Comparison of ENCODE assay signal across 35 mouse cellular contexts in the genomic region with DNA sequence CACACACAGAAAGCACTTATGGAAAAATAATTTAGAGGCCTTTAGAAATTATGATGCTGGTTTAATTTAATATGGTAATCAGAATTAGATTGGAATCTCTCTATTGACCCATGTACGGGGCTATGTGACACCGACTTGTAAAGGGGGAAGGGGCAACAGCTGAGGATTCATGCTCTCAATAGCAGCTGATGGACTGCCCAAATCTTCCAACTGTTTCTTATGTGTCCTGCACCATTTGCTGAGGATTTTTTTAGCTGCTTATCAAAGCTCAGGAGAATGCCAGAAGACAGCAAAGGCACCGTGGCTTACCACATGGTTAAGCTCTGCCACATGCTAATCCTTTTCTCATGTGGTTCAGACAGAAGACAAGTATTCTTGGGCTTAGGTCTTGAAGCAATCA. TPM values are rescaled to one million over a fixed set of nuclear protein-coding genes. Genes with fewer than 3 reads are reported as not detected.
"Had no signal": no experiment of that assay in that cellular context is flagged by ENCODE, and none has a peak within 500 bp of the region (broad histone marks: within the 10 kb centered on the region; RNA-seq: fewer than 3 reads in every experiment).

No protein-coding gene starts in this region.

- H3K4me3 ChIP-seq: heart, embryonic 10.5 days; heart, embryonic 12.5 days; heart, embryonic 13.5 days; heart, embryonic 15.5 days; hindbrain, embryonic 10.5 days; hindbrain, embryonic 12.5 days; hindbrain, embryonic 13.5 days; hindbrain, embryonic 15.5 days; intestine, embryonic 15.5 days; kidney, embryonic 15.5 days; layer of hippocampus, adult 2 months had no signal

- H3K27me3 ChIP-seq: heart, embryonic 12.5 days; heart, embryonic 13.5 days; heart, embryonic 15.5 days; hindbrain, embryonic 12.5 days; hindbrain, embryonic 13.5 days; hindbrain, embryonic 15.5 days; intestine, embryonic 15.5 days; kidney, embryonic 15.5 days had no signal

- H3K27ac ChIP-seq: heart, embryonic 10.5 days; heart, embryonic 13.5 days; heart, embryonic 15.5 days; hindbrain, embryonic 10.5 days; hindbrain, embryonic 12.5 days; hindbrain, embryonic 13.5 days; hindbrain, embryonic 14.5 days; hindbrain, embryonic 15.5 days; hindbrain, postnatal 0 days; intestine, embryonic 15.5 days; kidney, embryonic 15.5 days; kidney, postnatal 0 days; layer of hippocampus, adult 2 months had no signal

- H3K9ac ChIP-seq: heart, embryonic 12.5 days; heart, embryonic 13.5 days; heart, embryonic 15.5 days; hindbrain, embryonic 12.5 days; hindbrain, embryonic 13.5 days; hindbrain, embryonic 14.5 days; hindbrain, embryonic 15.5 days; intestine, embryonic 15.5 days; kidney, embryonic 15.5 days had no signal

- H3K9me3 ChIP-seq: heart, embryonic 15.5 days; hindbrain, embryonic 10.5 days had no signal

- H3K4me2 ChIP-seq: heart, embryonic 11.5 days; heart, embryonic 12.5 days; heart, embryonic 13.5 days; heart, embryonic 15.5 days; hindbrain, embryonic 12.5 days; hindbrain, embryonic 13.5 days; hindbrain, embryonic 14.5 days; hindbrain, embryonic 15.5 days; intestine, embryonic 15.5 days; kidney, embryonic 15.5 days had no signal

- DNase-seq: heart, postnatal 10 days; heart, postnatal 14 days; heart, postnatal 36 days; heart, postnatal 4 days; kidney, adult 11 months; kidney, adult 18-20 months; kidney, adult 2 months; kidney, adult 8-10 months; kidney, adult 9 months; kidney, postnatal 10 days; kidney, postnatal 14 days; kidney, postnatal 25 days; kidney, postnatal 36 days; kidney, postnatal 4 days; layer of hippocampus, adult 9-11 months; layer of hippocampus, postnatal 36 days had no signal

- H3K36me3 ChIP-seq: heart, embryonic 10.5 days; heart, embryonic 12.5 days; heart, embryonic 13.5 days; heart, embryonic 15.5 days; hindbrain, embryonic 10.5 days; hindbrain, embryonic 12.5 days; hindbrain, embryonic 13.5 days; hindbrain, embryonic 15.5 days; intestine, embryonic 15.5 days; kidney, embryonic 15.5 days had no signal

- ATAC-seq: hindbrain, embryonic 16.5 days; hindbrain, postnatal 0 days; inflammation-experienced regulatory T-cells, adult 6 months; intestine, embryonic 15.5 days; intestine, embryonic 16.5 days; intestine, postnatal 0 days had no signal

- H3K4me1 ChIP-seq: heart, embryonic 10.5 days; heart, embryonic 12.5 days; heart, embryonic 13.5 days; heart, embryonic 15.5 days; hindbrain, embryonic 10.5 days; hindbrain, embryonic 12.5 days; hindbrain, embryonic 13.5 days; hindbrain, embryonic 15.5 days; intestine, embryonic 15.5 days; kidney, embryonic 15.5 days had no signal

RNA-seq across cellular contexts. Expression of a gene that starts 5.9 kb away (rescaled TPM):
- polyA plus RNA-seq: inflammation-experienced regulatory T-cells, adult 6 months had no signal
